Mouse (Mus musculus) c-Kit-positive CD71-positive TER-119-positive erythroid progenitor cells, embryonic 14.5 days (primary cell): Measurements from ENCODE around the gene Tshz3.

Experiments used
- DNase-seq: peaks from one replicate; pipeline ENCODE4 v3.0.0-alpha.2; 2013; ENCODE audit warnings: low spot score

Gene Tshz3

GRCm38 (mm10) chr7:36697118-36697855 lies 631 bp upstream of the Tshz3 start:
- DNase-seq, result no peak

DNA sequence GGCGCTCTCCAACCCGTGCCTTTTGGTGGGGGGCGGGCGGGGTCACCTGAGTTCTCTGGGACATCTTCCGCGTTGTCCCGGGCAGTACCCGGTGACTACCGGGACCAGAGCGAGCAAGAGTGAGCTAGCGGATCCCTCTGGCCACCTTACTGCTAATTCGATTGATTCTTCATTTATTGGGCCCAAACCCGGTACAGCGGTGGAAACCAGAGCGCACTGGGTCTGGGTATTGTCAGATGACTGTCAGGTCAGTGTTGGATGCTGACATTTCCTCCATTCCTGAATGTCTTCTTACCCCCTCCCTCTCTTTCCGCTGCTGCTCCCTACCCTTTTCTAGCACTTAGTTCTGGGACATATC lies 650 bp downstream of the Tshz3 start:
- DNase-seq, result no peak

- DNase-seq, result no peak
Measured at GRCm38 (mm10) chr7:36699001-36699987, 1.4 kb downstream of the Tshz3 start.

DNA sequence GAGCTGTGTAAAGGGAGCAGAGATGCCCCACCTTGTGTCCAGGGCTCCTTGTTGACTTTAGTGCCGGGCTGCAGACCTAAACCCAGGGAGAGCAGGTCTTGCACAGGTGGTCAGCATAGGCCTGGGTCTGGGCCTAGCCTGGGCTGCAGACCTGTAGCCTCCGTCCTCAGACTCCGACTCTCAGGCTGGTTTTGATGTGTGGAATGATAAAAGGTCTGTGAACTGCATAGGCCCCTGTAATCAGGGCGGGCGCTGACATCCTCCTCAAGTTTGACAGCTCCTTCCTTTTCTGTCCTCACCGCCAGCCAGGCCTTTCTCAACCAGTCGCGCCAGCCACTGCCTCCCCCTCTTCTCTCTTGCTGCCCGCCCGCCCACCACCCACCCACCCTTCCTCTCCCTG lies 8.7 kb downstream of the Tshz3 start:
- DNase-seq, result no peak

GRCm38 (mm10) chr7:36707266-36707665 lies 9.3 kb downstream of the Tshz3 start:
- DNase-seq, result no peak

GRCm38 (mm10) chr7:36707681-36708350 lies 9.9 kb downstream of the Tshz3 start:
- DNase-seq, result no peak

- no peak for DNase-seq
Measured at GRCm38 (mm10) chr7:36708823-36709222, 10.9 kb downstream of the Tshz3 start.

DNA sequence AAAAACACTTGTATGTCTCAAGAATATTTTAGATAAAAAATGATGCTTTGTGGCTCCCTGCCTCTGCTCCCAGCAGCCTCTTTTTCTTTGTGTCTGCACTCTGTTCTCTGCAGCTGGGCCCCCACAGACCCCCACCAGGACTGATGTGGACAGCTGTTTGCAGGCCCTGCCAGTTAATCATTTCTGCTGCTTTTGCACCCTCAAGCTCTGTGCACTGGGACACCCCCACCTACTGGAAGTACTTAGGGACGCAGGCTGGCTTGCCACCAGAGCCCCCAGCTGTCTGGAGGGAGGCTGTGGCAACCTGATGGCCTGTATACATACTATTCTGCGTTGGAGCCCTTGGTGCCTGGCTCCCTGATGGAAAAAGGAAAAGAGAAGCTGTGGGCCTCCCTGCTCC lies 11.3 kb downstream of the Tshz3 start:
- DNase-seq, result no peak

GRCm38 (mm10) chr7:36709974-36710373 lies 12.1 kb downstream of the Tshz3 start:
- no peak for DNase-seq

- no peak for DNase-seq
Measured at GRCm38 (mm10) chr7:36710387-36710786, 12.5 kb downstream of the Tshz3 start.

DNA sequence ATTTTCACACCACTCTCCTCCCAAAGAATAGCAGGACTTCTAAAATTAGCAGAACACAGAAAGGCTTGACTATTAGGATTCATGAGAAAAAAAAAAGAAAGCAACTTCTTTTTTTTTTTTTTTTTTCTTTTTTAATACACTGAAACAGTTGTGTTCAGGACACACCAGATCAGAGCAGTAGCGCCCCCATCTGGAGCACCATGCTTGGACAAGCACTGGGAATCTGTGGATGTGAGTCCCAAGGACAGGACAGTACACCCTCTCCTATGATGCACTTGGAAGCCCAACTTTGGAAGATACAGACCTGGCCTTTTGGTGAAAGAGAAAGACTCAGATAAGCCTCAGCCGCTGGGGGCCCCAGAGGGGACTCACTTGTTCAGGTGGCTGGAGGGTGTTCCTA lies 13.8 kb downstream of the Tshz3 start:
- DNase-seq, result no peak

DNA sequence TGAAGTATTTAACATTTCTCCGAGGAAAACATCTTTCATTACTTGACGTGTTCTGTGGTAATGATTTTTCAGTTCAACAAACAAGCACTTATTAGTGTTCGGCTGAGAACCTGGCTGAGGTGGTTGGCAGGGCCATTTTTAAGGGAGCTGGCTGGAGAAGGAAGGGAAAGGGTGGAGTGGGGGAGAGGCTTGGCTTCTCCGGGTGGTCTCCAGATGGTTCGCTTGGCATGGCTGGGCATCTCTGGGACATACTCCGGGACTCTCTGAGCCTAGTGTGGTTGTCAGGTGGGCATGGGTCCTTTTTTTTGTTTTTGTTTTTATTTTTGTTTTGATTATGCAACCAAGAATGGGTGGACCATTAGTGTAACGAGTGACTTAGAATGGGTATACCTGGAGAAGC lies 16.4 kb downstream of the Tshz3 start:
- no peak for DNase-seq

- DNase-seq, result no peak
Measured at GRCm38 (mm10) chr7:36717192-36717591, 19.3 kb downstream of the Tshz3 start.

- no peak for DNase-seq
Measured at GRCm38 (mm10) chr7:36720830-36721229, 22.9 kb downstream of the Tshz3 start.

DNA sequence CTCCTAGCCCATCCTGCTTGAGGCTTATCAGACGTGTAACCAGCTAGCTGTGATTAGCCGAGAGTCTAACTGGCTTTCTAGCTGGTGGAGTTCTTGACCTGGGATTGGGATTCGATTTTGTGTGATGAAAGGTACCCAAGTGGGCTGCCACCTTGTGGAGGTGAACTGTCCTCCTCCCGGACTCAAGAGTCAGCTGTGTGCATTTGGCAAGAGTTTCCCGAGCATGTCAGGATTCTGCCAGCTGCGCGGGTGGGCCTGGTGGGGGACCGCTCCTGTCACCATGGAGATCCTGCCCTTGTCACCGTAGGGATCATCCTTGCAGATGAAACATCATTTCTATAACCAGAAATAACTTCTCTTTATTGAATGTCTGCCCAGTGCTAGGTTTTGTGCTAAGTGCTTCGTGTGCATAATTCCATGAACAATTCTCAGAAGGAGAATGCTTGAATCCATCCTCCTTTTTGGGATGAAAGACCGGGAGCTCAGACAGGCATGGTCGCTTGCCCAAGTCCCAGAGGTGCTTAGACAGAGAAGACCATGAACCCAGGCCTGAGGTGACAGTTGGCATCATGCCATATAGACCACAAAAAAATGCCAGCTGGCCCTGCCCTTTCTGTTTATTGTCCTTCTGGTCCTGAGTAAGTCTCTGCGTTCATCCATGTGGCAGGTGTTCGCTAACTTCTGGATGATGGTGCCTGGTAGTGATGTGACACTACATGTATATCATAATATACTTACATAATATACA lies 38.6 kb downstream of the Tshz3 start:
- DNase-seq, result no peak

GRCm38 (mm10) chr7:36751480-36751879 lies 53.6 kb downstream of the Tshz3 start:
- no peak for DNase-seq

GRCm38 (mm10) chr7:36767501-36768092 lies 69.7 kb downstream of the Tshz3 start:
- DNase-seq, result no peak

- DNase-seq, result no peak
Measured at GRCm38 (mm10) chr7:36773086-36773485, 75.2 kb downstream of the Tshz3 start.

- DNase-seq, result no peak
Measured at GRCm38 (mm10) chr7:36776956-36777355, 79.0 kb downstream of the Tshz3 start.

DNA sequence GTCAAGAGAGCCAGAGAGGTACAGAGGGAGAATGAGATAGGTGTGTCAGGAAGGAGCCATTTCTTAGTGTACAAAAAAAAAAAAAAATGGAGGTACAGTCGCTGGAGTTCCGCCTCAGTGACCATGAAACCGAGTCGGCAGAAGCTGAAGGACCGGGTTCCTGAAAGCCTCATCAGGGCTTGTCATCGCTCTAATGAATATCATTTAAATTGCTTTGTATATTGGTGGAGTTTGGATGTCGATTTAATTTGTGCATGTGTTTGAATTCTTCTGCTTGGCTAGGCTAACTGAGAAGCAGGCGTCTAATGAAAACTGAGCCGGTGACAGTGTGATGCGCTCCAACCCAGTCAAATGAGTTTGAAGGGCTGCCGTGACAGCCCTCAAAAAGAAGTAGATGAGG lies 80.5 kb downstream of the Tshz3 start:
- no peak for DNase-seq

DNA sequence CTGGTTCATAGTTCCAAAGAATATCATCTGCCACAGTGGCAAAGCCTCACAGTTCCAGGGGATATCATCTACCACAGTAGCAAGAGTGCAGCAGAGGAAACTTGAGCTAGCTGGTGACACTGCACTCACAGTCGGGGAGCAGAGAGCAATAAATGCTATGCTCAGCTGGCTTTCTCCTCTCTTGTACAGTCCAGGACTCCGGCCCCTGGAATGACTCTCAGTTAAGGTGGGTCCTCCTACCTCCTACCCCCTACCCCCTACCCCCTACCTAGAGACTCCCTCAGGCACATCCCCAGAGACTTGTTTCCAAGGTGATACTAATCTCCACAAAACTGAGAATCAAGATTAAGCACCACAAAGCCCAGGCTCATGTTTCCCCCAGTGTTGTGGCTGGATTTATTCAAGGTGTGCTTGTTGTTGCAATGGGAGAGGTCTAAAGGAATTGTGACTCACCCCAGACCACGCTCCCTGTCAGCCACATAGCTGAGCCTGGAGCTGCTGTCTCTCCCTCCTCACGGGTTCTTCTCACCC lies 86.4 kb downstream of the Tshz3 start:
- DNase-seq, result no peak
